Mouse (Mus musculus) limb, embryonic 11.5 days (tissue): ENCODE results near the gene Slc2a1. TPM values are rescaled to one million over a fixed set of nuclear protein-coding genes. Genes with fewer than 3 reads are reported as not detected.

Experiments
- ATAC-seq: fragments of 200-750 bp; cut with Nextera tagmentation; 2 replicates; pipeline ENCODE4 v1.8.0; 2017; ENCODE audit warnings: low read depth; ENCODE audit not compliant: insufficient number of reproducible peaks, low FRiP score, low TSS enrichment
- DNase-seq: peaks from one replicate; pipeline ENCODE4 v3.0.0-alpha.2; 2015; ENCODE audit warnings: low spot score
- H3K27ac ChIP-seq: fragments of 300-500 bp; sonication (generic); replicated peaks from 2 replicates; pipeline ENCODE4 v1.5.1; 2014; ENCODE audit warnings: low read depth, mild to moderate bottlenecking, low read length
- H3K27me3 ChIP-seq: fragments of 300-500 bp; sonication (generic); 2 replicates; pipeline ENCODE4 v1.6.1; 2014; ENCODE audit warnings: mild to moderate bottlenecking, low read length, mixed read lengths; ENCODE audit not compliant: control insufficient read depth, insufficient read depth
- H3K36me3 ChIP-seq: fragments of 300-500 bp; sonication (generic); 2 replicates; pipeline ENCODE4 v1.6.1; 2014; ENCODE audit warnings: mild to moderate bottlenecking, low read length, moderate library complexity, mixed read lengths; ENCODE audit not compliant: control insufficient read depth, insufficient read depth
- H3K4me1 ChIP-seq: fragments of 300-500 bp; sonication (generic); 2 replicates; pipeline ENCODE4 v1.6.1; 2014; ENCODE audit warnings: low read length, mixed read lengths; ENCODE audit not compliant: control insufficient read depth, insufficient read depth
- H3K4me2 ChIP-seq: fragments of 300-500 bp; sonication (generic); 2 replicates; pipeline ENCODE4 v1.6.1; 2014; ENCODE audit warnings: low read depth, mild to moderate bottlenecking, moderate library complexity; ENCODE audit not compliant: severe bottlenecking
- H3K4me3 ChIP-seq: fragments of 300-500 bp; sonication (generic); 2 replicates; pipeline ENCODE4 v1.5.1; 2014; ENCODE audit warnings: low read depth, low read length
- H3K9ac ChIP-seq: fragments of 300-500 bp; sonication (generic); 2 replicates; pipeline ENCODE4 v1.6.1; 2014; ENCODE audit warnings: mild to moderate bottlenecking, low read length
- H3K9me3 ChIP-seq: fragments of 300-500 bp; sonication (generic); 2 replicates; pipeline ENCODE4 v1.6.1; 2016; ENCODE audit warnings: low read length; ENCODE audit not compliant: control insufficient read depth
- WGBS: fragments of 180-500 bp; shearing (Covaris S2); extraction: QIAGEN DNeasy Blood & Tissue Kit; methylation state at CpG from one replicate; pipeline ENCODE4 v1.1.7; 2014; 5-methylcytosine and 5-hydroxymethylcytosine counted together
- polyA plus RNA-seq: library from polyadenylated mRNA; unstranded; fragments of >200 nt; fragmentation: Nextera tagmentation; extraction: Ambion mirVana; gene quantifications from 2 replicates; pipeline ENCODE4 v1.2.1, GENCODE M21; 2014

Slc2a1 gene
- polyA plus RNA-seq, 1 experiment from 2014 or later = 113 TPM

GRCm38 (mm10) chr4:119157186-119157585, 48.7 kb downstream of the Slc2a1 start:
- H3K4me1 ChIP-seq = no peaks in the 10 kb centered on the region
- WGBS = 42% methylated on average over 2 of the region's 2 CpGs

GRCm38 (mm10) chr4:119157891-119158290, 49.4 kb downstream of the Slc2a1 start:
- Histone ChIP-seq H3K4me2 (no peak overlapping the region), H3K4me3 (no peak overlapping the region), H3K36me3 (no peaks in the 10 kb centered on the region), H3K27me3 (no peaks in the 10 kb centered on the region), H3K27ac (no peak overlapping the region), H3K9ac (no peak overlapping the region), H3K9me3 (no peaks in the 10 kb centered on the region), H3K4me1 (no peaks in the 10 kb centered on the region)
- ATAC-seq (no peak), DNase-seq (no peak)
- WGBS = 78% methylated on average over 5 of the region's 5 CpGs

More at GRCm38 (mm10) chr4:119157186-119157585, 48.7 kb downstream of the Slc2a1 start:
- ATAC-seq (no peak), DNase-seq (peak; percentile 69)
- no peak overlapping the region for H3K4me3 ChIP-seq
- H3K4me2 ChIP-seq = no peak overlapping the region
- no peak overlapping the region for H3K9ac ChIP-seq
- no peak overlapping the region for H3K27ac ChIP-seq
- no peaks in the 10 kb centered on the region for H3K36me3 ChIP-seq
- no peaks in the 10 kb centered on the region for H3K27me3 ChIP-seq
- no peaks in the 10 kb centered on the region for H3K9me3 ChIP-seq

- H3K27me3 ChIP-seq = no peaks in the 10 kb centered on the region
- no peaks in the 10 kb centered on the region for H3K9me3 ChIP-seq
- no peaks in the 10 kb centered on the region for H3K36me3 ChIP-seq
- no peaks in the 10 kb centered on the region for H3K4me1 ChIP-seq
- ATAC-seq = no peak
- no peak overlapping the region for H3K9ac ChIP-seq
- 82% methylated on average over 3 of the region's 3 CpGs for WGBS
- H3K4me3 ChIP-seq = no peak overlapping the region
- no peak for DNase-seq
- no peak overlapping the region for H3K27ac ChIP-seq
- no peak overlapping the region for H3K4me2 ChIP-seq
Observed at GRCm38 (mm10) chr4:119161358-119161757, 52.8 kb downstream of the Slc2a1 start.

GRCm38 (mm10) chr4:119162990-119163389, 54.5 kb downstream of the Slc2a1 start:
- H3K9me3 ChIP-seq = no peaks in the 10 kb centered on the region
- H3K4me2 ChIP-seq = no peak overlapping the region
- 65% methylated on average over 4 of the region's 4 CpGs for WGBS
- ATAC-seq = no peak
- no peak for DNase-seq
- no peak overlapping the region for H3K4me3 ChIP-seq
- H3K27ac ChIP-seq = no peak overlapping the region
- H3K27me3 ChIP-seq = no peaks in the 10 kb centered on the region
- no peaks in the 10 kb centered on the region for H3K4me1 ChIP-seq
- H3K36me3 ChIP-seq = no peaks in the 10 kb centered on the region
- H3K9ac ChIP-seq = no peak overlapping the region

GRCm38 (mm10) chr4:119165916-119166315, 57.4 kb downstream of the Slc2a1 start:
- Histone ChIP-seq H3K36me3 (peaks cover 9% of the 10 kb centered on the region; the same call in 1 of the 2 replicates), H3K9me3 (no peaks in the 10 kb centered on the region), H3K4me1 (no peaks in the 10 kb centered on the region), H3K4me2 (no peak overlapping the region), H3K4me3 (no peak overlapping the region), H3K27me3 (no peaks in the 10 kb centered on the region), H3K27ac (no peak overlapping the region), H3K9ac (no peak overlapping the region)
- no peak for ATAC-seq
- DNase-seq = no peak
- 79% methylated on average over 7 of the region's 7 CpGs for WGBS

GRCm38 (mm10) chr4:119167068-119167467, 58.6 kb downstream of the Slc2a1 start:
- H3K36me3 ChIP-seq = peaks cover 9% of the 10 kb centered on the region; the same call in 1 of the 2 replicates
- no peak overlapping the region for H3K4me3 ChIP-seq
- no peak overlapping the region for H3K4me2 ChIP-seq
- no peaks in the 10 kb centered on the region for H3K9me3 ChIP-seq
- DNase-seq = no peak
- no peak for ATAC-seq
- no peaks in the 10 kb centered on the region for H3K27me3 ChIP-seq
- no peaks in the 10 kb centered on the region for H3K4me1 ChIP-seq
- H3K27ac ChIP-seq = no peak overlapping the region
- WGBS = 77% methylated on average over 4 of the region's 4 CpGs
- H3K9ac ChIP-seq = no peak overlapping the region

- Histone ChIP-seq H3K4me2 (no peak overlapping the region), H3K4me1 (no peaks in the 10 kb centered on the region), H3K4me3 (no peak overlapping the region), H3K36me3 (peaks cover 9% of the 10 kb centered on the region; the same call in 1 of the 2 replicates), H3K27ac (no peak overlapping the region), H3K27me3 (no peaks in the 10 kb centered on the region), H3K9me3 (no peaks in the 10 kb centered on the region), H3K9ac (no peak overlapping the region)
- peak; percentile 84 for DNase-seq
- no peak for ATAC-seq
- WGBS = 7% methylated on average over 4 of the region's 4 CpGs
Observed at GRCm38 (mm10) chr4:119167663-119168062, 59.2 kb downstream of the Slc2a1 start.

GRCm38 (mm10) chr4:119172919-119173650, 64.6 kb downstream of the Slc2a1 start:
- H3K36me3 ChIP-seq = peaks cover 9% of the 10 kb centered on the region; the same call in 1 of the 2 replicates
- no peaks in the 10 kb centered on the region for H3K9me3 ChIP-seq
- H3K4me1 ChIP-seq = 0 out of 2 replicates have a peak, but pooled peaks cover 2% of the 10 kb centered on the region
- H3K4me2 ChIP-seq = peak overlapping the region; percentile 80
- H3K9ac ChIP-seq = peak overlapping the region; percentile 82
- ATAC-seq (no peak), DNase-seq (no peak)
- H3K27me3 ChIP-seq = no peaks in the 10 kb centered on the region
- peak overlapping the region; percentile 78 for H3K4me3 ChIP-seq
- no peak overlapping the region for H3K27ac ChIP-seq
- 47% methylated on average over 18 of the region's 18 CpGs for WGBS
